Mouse (Mus musculus) CH12.LX (cell line): ENCODE measurements around the gene Prrc2a. TPM values are rescaled to one million over a fixed set of nuclear protein-coding genes. Genes with fewer than 3 reads are reported as not detected.

Experiments
- DNase-seq: peaks from one replicate; pipeline ENCODE4 v3.0.0-alpha.2; 2013; ENCODE audit errors: extremely low read depth
- H3K27ac ChIP-seq: 2 replicates; pipeline ENCODE4 v1.5.1; 2012; ENCODE audit warnings: low read depth, mild to moderate bottlenecking, control low read depth, moderate library complexity; ENCODE audit not compliant: insufficient read depth
- H3K27me3 ChIP-seq: replicated peaks from 2 replicates; pipeline ENCODE3; 2012; ENCODE audit warnings: inconsistent platforms
- H3K36me3 ChIP-seq, 2 experiments: replicated peaks in 1 of 2; 2 replicates each; pipeline versions ENCODE3 to v1.6.1; 2012; ENCODE audit warnings: inconsistent platforms in 1 of 2, low read length in 1 of 2, mild to moderate bottlenecking in 1 of 2, mixed read lengths in 1 of 2, moderate library complexity in 1 of 2; ENCODE audit not compliant: control insufficient read depth in 1 of 2, insufficient read depth in 1 of 2
- H3K4me1 ChIP-seq, 2 experiments: 2 replicates each; pipeline ENCODE4 v1.6.1; 2012; ENCODE audit warnings: inconsistent platforms in 1 of 2, moderate library complexity in 1 of 2; ENCODE audit not compliant: insufficient read depth in 2 of 2, control insufficient read depth in 1 of 2
- H3K4me2 ChIP-seq: 2 replicates; pipeline ENCODE4 v1.6.1; 2012; ENCODE audit warnings: low read depth, mild to moderate bottlenecking, control low read depth; ENCODE audit not compliant: poor library complexity, insufficient read depth, severe bottlenecking
- H3K4me3 ChIP-seq, 3 experiments: fragments of 150-350 bp in 1 of 3; sonication (generic) in 1 of 3; replicated peaks in 1 of 3; 2 replicates each; pipeline versions ENCODE3 to v1.5.1; 2011 to 2012; ENCODE audit warnings: low read depth in 2 of 3, low read length in 2 of 3, mild to moderate bottlenecking in 2 of 3, moderate library complexity in 2 of 3, control low read depth in 1 of 3, improper control_type of control experiment in 1 of 3, inconsistent platforms in 1 of 3, mixed read lengths in 1 of 3; ENCODE audit not compliant: poor library complexity in 1 of 3
- H3K79me2 ChIP-seq: replicated peaks from 2 replicates; pipeline ENCODE4 v1.6.1; 2012; ENCODE audit warnings: mild to moderate bottlenecking, moderate library complexity; ENCODE audit not compliant: control insufficient read depth, poor library complexity, insufficient read depth, severe bottlenecking; ENCODE audit errors: extremely low read depth
- H3K9ac ChIP-seq: 2 replicates; pipeline ENCODE4 v1.6.1; 2012; ENCODE audit warnings: low read depth, mild to moderate bottlenecking, control low read depth, moderate library complexity; ENCODE audit not compliant: insufficient read depth
- H3K9me3 ChIP-seq: replicated peaks from 2 replicates; pipeline ENCODE3; 2012; ENCODE audit warnings: low read length, inconsistent platforms, mixed read lengths
- CHD1 ChIP-seq: IDR thresholded peaks from 2 replicates; pipeline ENCODE4 v1.6.1; 2012; ENCODE audit warnings: low read depth, low read length, improper control_type of control experiment, inconsistent platforms
- CHD2 ChIP-seq: IDR thresholded peaks from 2 replicates; pipeline ENCODE4 v1.6.1; 2011; ENCODE audit warnings: low read length, improper control_type of control experiment
- CTCF ChIP-seq, 2 experiments: IDR thresholded peaks in 1 of 2; conservative IDR thresholded peaks in 1 of 2; 2 replicates each; pipeline ENCODE4 v1.5.1; 2011 to 2012; ENCODE audit warnings: low read depth in 2 of 2, low read length in 2 of 2, improper control_type of control experiment in 1 of 2, inconsistent platforms in 1 of 2, mild to moderate bottlenecking in 1 of 2, moderate library complexity in 1 of 2
- E2F4 ChIP-seq: IDR thresholded peaks from 2 replicates; pipeline ENCODE4 v1.6.1; 2011; ENCODE audit warnings: low read depth, low read length, improper control_type of control experiment; ENCODE audit not compliant: insufficient replicate concordance
- ELF1 ChIP-seq: IDR thresholded peaks from 2 replicates; pipeline ENCODE4 v1.6.1; 2014; ENCODE audit warnings: low read depth, mild to moderate bottlenecking, inconsistent platforms, low read length, improper control_type of control experiment
- ETS1 ChIP-seq: conservative IDR thresholded peaks from 2 replicates; pipeline ENCODE4 v1.6.1; 2012; ENCODE audit warnings: low read depth, mild to moderate bottlenecking, inconsistent platforms, low read length, improper control_type of control experiment, moderate library complexity
- JUN ChIP-seq: IDR thresholded peaks from 2 replicates; pipeline ENCODE4 v1.6.1; 2011; ENCODE audit warnings: low read depth, mild to moderate bottlenecking, low read length, improper control_type of control experiment, moderate library complexity; ENCODE audit not compliant: insufficient read depth
- JUND ChIP-seq: conservative IDR thresholded peaks from 2 replicates; pipeline ENCODE4 v1.6.1; 2011; ENCODE audit warnings: low read depth, low read length, improper control_type of control experiment
- MAFK ChIP-seq: IDR thresholded peaks from 2 replicates; pipeline ENCODE4 v1.6.1; 2011; ENCODE audit warnings: low read length, improper control_type of control experiment; ENCODE audit not compliant: insufficient replicate concordance
- MEF2A ChIP-seq: IDR thresholded peaks from 2 replicates; pipeline ENCODE4 v1.6.1; 2014; ENCODE audit warnings: low read depth, mild to moderate bottlenecking, inconsistent platforms, low read length, improper control_type of control experiment, borderline replicate concordance
- RAD21 ChIP-seq: IDR thresholded peaks from 2 replicates; pipeline ENCODE4 v1.6.1; 2011; ENCODE audit warnings: low read depth, mild to moderate bottlenecking, low read length, improper control_type of control experiment, moderate library complexity
- RCOR1 ChIP-seq: conservative IDR thresholded peaks from 2 replicates; pipeline ENCODE4 v1.6.1; 2012; ENCODE audit warnings: low read depth, mild to moderate bottlenecking, inconsistent platforms, low read length, improper control_type of control experiment
- SIN3A ChIP-seq: IDR thresholded peaks from 2 replicates; pipeline ENCODE4 v1.6.1; 2012; ENCODE audit warnings: low read length, improper control_type of control experiment, inconsistent platforms
- TBP ChIP-seq: conservative IDR thresholded peaks from 2 replicates; pipeline ENCODE4 v1.6.1; 2011; ENCODE audit warnings: low read depth, low read length, improper control_type of control experiment
- TCF12 ChIP-seq: IDR thresholded peaks from 2 replicates; pipeline ENCODE4 v1.6.1; 2014; ENCODE audit warnings: low read depth, mild to moderate bottlenecking, inconsistent platforms, low read length, improper control_type of control experiment
- UBTF ChIP-seq: IDR thresholded peaks from 2 replicates; pipeline ENCODE4 v1.6.1; 2012; ENCODE audit warnings: low read depth, mild to moderate bottlenecking, inconsistent platforms, low read length, improper control_type of control experiment, moderate library complexity
- ZKSCAN1 ChIP-seq: IDR thresholded peaks from 2 replicates; pipeline ENCODE4 v1.6.1; 2012; ENCODE audit warnings: low read depth, inconsistent platforms, low read length, improper control_type of control experiment, borderline replicate concordance
- ZMIZ1 ChIP-seq: IDR thresholded peaks from 2 replicates; pipeline ENCODE4 v1.6.1; 2012; ENCODE audit warnings: low read depth, mild to moderate bottlenecking, inconsistent platforms, low read length, improper control_type of control experiment
- ZNF384 ChIP-seq: IDR thresholded peaks from 2 replicates; pipeline ENCODE4 v1.6.1; 2012; ENCODE audit warnings: low read depth, low read length, improper control_type of control experiment, inconsistent platforms
- dilution Hi-C: fragments of 300-500 bp; cut with MboI; formaldehyde crosslinking; loops from 2 replicates; pipeline ENCODE4 v1.14.3; 2020; ENCODE audit warnings: low sequenced_read_pairs; ENCODE audit not compliant: extremely low pct_unique_long_range_greater_than_20kb, extremely low pct_ligation_motif_present
- in situ Hi-C: fragments of 300-500 bp; cut with MboI; formaldehyde crosslinking; loops from 3 replicates; pipeline ENCODE4 v1.14.3; 2019; ENCODE audit warnings: low sequenced_read_pairs, low pct_ligation_motif_present, low pct_unique_long_range_greater_than_20kb, mixed read lengths
- polyA plus RNA-seq: library from polyadenylated mRNA; unstranded; fragments of >175 nt; gene quantifications from 2 replicates; pipeline ENCODE4 v1.2.1, GENCODE M21; 2012; ENCODE audit warnings: low read depth; ENCODE audit not compliant: insufficient read length
- total RNA-seq, 2 experiments: library from RNA; depleted of rRNA; stranded (reverse); fragments of 300-350 nt in 1 of 2; fragments of >200 nt in 1 of 2; gene quantifications; 2 replicates each; pipeline ENCODE4 v1.2.3; 2012 to 2014

Gene Prrc2a
- total and polyA plus RNA-seq, 3 experiments = 31.3 to 313 (median 80.4) TPM

GRCm38 (mm10) chr17:35108097-35108496 is 56.6 kb downstream of the Prrc2a start, which contains the start of gene Ly6g5c:
Gene Ly6g5c (plus strand): TSS chr17:35108279.
- H3K9me3 ChIP-seq = no peaks in the 10 kb centered on the region
- no peak within 1 kb of the TSS for H3K9ac ChIP-seq
- TF ChIP-seq ZKSCAN1 (no peak), ZNF384 (no peak), MAFK (no peak), RAD21 (no peak), JUND (no peak), RCOR1 (no peak), ETS1 (no peak), TBP (no peak), ZMIZ1 (no peak), JUN (no peak), SIN3A (no peak), UBTF (no peak), CHD2 (no peak), CHD1 (no peak), CTCF (conservative IDR thresholded peaks at IDR 0.05 in 1 of 2, IDR thresholded peaks at IDR 0.05 in 1 of 2; ENCODE audit: low read depth in 2 of 2, low read length in 2 of 2) (no peak), E2F4 (no peak), MEF2A (no peak), TCF12 (no peak)
- H3K4me2 ChIP-seq = no peak within 1 kb of the TSS
- no peaks in the 10 kb centered on the region for H3K27me3 ChIP-seq
- in situ Hi-C loops = no loop called here
- DNase-seq = no peak
- H3K36me3 ChIP-seq = peaks cover 7 to 23% of the 10 kb centered on the region in 2 experiments
- peaks cover 0 to 3% of the 10 kb centered on the region in 2 experiments; a peak in 1 of 4 replicates for H3K4me1 ChIP-seq
- no peaks in the 10 kb centered on the region for H3K79me2 ChIP-seq
- H3K27ac ChIP-seq = no peak within 1 kb of the TSS
- dilution Hi-C loops = no loop called here
- H3K4me3 ChIP-seq = no peak within 1 kb of the TSS

- dilution Hi-C loops = no loop called here
- Histone ChIP-seq H3K4me1 (peaks cover 0 to 4% of the 10 kb centered on the region in 2 experiments; a peak in 1 of 4 replicates), H3K4me3 (no peak overlapping the region), H3K4me2 (no peak overlapping the region), H3K27me3 (no peaks in the 10 kb centered on the region), H3K9me3 (no peaks in the 10 kb centered on the region), H3K79me2 (no peaks in the 10 kb centered on the region), H3K9ac (no peak overlapping the region), H3K27ac (no peak overlapping the region), H3K36me3 (peaks cover 18 to 35% of the 10 kb centered on the region in 2 experiments)
- in situ Hi-C loops = no loop called here
- TF ChIP-seq ELF1 = no peak
- peak; percentile 10 for TF ChIP-seq RAD21
- TF ChIP-seq CTCF (conservative IDR thresholded peaks at IDR 0.05 in 1 of 2, IDR thresholded peaks at IDR 0.05 in 1 of 2; ENCODE audit: low read depth in 2 of 2, low read length in 2 of 2) = peak in 1 of 2 experiments; percentile 27; a peak in 1 of 4 replicates
- TF ChIP-seq JUN = no peak
- no peak for DNase-seq
These were observed 58.2 kb downstream of the Prrc2a start for GRCm38 (mm10) chr17:35106522-35106921.
